Mouse (Mus musculus) heart, postnatal 0 days (tissue): ENCODE measurements around the gene Ccdc151.

Experiments used
- CTCF ChIP-seq: IDR thresholded peaks from 2 replicates; pipeline ENCODE4 v1.5.1; 2016; ENCODE audit warnings: antibody characterized with exemption, control low read depth, low read depth
- EP300 ChIP-seq: IDR thresholded peaks from 2 replicates; pipeline ENCODE4 v1.6.1; 2016; ENCODE audit warnings: antibody characterized with exemption, low read depth

- TF ChIP-seq EP300 (no peak), CTCF (no peak)
These were observed 48.9 kb upstream of the Ccdc151 start for GRCm38 (mm10) chr9:22051161-22051957.
